Mouse (Mus musculus): ENCODE results near the gene Tomm40l. TPM values are rescaled to one million over a fixed set of nuclear protein-coding genes. Genes with fewer than 3 reads are reported as not detected.
"Not testable (repeated sequence)": the region's sequence is repeated elsewhere in the genome, so short reads cannot be mapped to it uniquely, and the experiment has no call there.

Gene Tomm40l
- polyA plus RNA-seq, 1 experiment from 2014 or later = 55.4 TPM

DNA sequence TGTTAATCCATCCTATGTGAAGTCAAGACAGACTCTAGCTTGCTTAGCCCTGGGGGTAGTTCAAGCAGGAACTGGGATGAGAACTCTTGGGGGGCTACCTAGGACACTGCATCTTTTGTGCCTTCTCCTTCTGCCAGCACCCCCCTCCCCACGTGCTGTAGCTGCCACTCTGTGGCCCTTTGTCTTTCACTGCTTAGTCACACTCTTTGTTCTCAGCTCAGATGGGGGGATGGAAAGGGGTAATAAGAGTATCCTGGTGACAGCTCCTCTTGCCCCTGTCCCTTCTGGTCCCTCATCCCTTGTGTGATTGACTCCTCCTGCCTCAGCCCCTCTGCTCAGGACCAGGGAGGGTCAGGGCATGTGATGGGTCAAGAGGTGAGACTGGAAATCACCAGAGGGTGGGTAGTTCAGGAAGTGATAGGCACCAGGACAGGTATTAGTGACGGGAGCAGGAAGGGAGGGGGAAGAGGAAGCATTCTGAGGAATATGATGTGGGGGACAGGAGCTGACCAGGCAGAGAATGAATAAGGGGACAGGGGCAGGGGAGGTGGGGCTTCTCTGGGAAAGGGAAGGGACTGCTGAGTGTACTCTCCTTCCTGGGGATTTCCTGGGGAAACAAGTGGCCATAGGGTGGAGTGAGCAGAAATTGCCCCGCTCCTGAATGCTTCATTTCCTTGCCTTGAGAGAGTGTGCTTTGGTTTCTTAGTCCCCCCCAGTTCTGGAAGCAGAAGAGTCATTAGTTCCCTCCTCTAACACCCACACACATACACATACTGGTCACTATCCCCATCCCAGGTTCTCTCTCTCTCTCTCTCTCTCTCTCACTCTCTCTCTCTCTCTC lies 26.3 kb upstream of the Tomm40l start:
- H3K27ac ChIP-seq (replicated peaks) = peak overlapping the region; percentile 16; the same call in 1 of the 2 replicates
- H3K9me3 ChIP-seq = no peaks in the 10 kb centered on the region
- no peak overlapping the region for H3K4me3 ChIP-seq
- H3K36me3 ChIP-seq = peaks cover 15% of the 10 kb centered on the region; the same call in 1 of the 2 replicates
- WGBS = 44% methylated on average over 3 of the region's 3 CpGs
- H3K27me3 ChIP-seq = no peaks in the 10 kb centered on the region
- H3K9ac ChIP-seq = no peak overlapping the region
- ATAC-seq (ENCODE audit: low FRiP score, low read depth) = no peak
- H3K4me1 ChIP-seq (replicated peaks) = peaks cover 53% of the 10 kb centered on the region
- no peak overlapping the region for H3K4me2 ChIP-seq

- Histone ChIP-seq H3K9ac (no peak overlapping the region), H3K9me3 (no peaks in the 10 kb centered on the region), H3K4me2 (peak overlapping the region; percentile 53), H3K4me3 (no peak overlapping the region), H3K27ac (replicated peaks) (peak overlapping the region; percentile 55), H3K36me3 (peaks cover 17% of the 10 kb centered on the region; the same call in 1 of the 2 replicates), H3K27me3 (no peaks in the 10 kb centered on the region), H3K4me1 (replicated peaks) (peaks cover 53% of the 10 kb centered on the region)
- WGBS = 25% methylated on average over 4 of the region's 4 CpGs
- ATAC-seq (ENCODE audit: low FRiP score, low read depth) = no peak
Observed at GRCm38 (mm10) chr1:171247916-171248315, 25.6 kb upstream of the Tomm40l start.

DNA sequence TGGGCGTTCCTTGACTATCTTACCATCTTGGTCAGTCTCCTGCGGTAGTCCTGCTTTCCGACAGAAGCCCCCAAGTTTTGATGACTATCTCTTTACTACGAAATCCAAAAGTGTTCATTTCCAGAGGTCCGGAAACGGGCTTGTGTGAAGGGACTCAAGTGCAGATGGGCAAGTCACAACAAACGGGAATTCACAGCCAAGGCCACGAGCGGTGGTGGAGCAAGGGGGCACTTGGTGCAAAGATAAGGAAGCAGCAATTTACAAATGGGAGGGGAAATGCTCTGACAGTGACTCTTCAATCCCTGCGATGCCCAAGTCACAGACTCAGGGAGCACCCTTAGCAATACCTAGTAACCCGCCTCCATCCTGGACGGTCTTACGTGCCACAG lies 25.1 kb upstream of the Tomm40l start:
- no peak for ATAC-seq (ENCODE audit: low FRiP score, low read depth)
- 14% methylated on average over 13 of the region's 13 CpGs for WGBS
- H3K4me1 ChIP-seq (replicated peaks) = peaks cover 48% of the 10 kb centered on the region
- H3K36me3 ChIP-seq = peaks cover 21% of the 10 kb centered on the region
- H3K4me3 ChIP-seq = peak overlapping the region; percentile 83
- peak overlapping the region; percentile 55 for H3K27ac ChIP-seq (replicated peaks)
- H3K27me3 ChIP-seq = no peaks in the 10 kb centered on the region
- no peaks in the 10 kb centered on the region for H3K9me3 ChIP-seq
- H3K9ac ChIP-seq = peak overlapping the region; percentile 4
- H3K4me2 ChIP-seq = peak overlapping the region; percentile 53

GRCm38 (mm10) chr1:171246709-171247452 lies 24.6 kb upstream of the Tomm40l start:
- no peaks in the 10 kb centered on the region for H3K27me3 ChIP-seq
- no peaks in the 10 kb centered on the region for H3K9me3 ChIP-seq
- peak overlapping the region; percentile 83 for H3K27ac ChIP-seq (replicated peaks)
- peak; percentile 94 for ATAC-seq (ENCODE audit: low FRiP score, low read depth)
- peak overlapping the region; percentile 82 for H3K4me2 ChIP-seq
- H3K9ac ChIP-seq = peak overlapping the region; percentile 95
- peaks cover 26% of the 10 kb centered on the region for H3K36me3 ChIP-seq
- peak overlapping the region; percentile 83 for H3K4me3 ChIP-seq
- under 1% methylated on average over 41 of the region's 41 CpGs for WGBS
- peaks cover 44% of the 10 kb centered on the region for H3K4me1 ChIP-seq (replicated peaks)

- Histone ChIP-seq H3K4me2 (no peak overlapping the region), H3K4me1 (replicated peaks) (peaks cover 29% of the 10 kb centered on the region), H3K4me3 (peak overlapping the region; percentile 83; the same call in 1 of the 2 replicates), H3K36me3 (peaks cover 37% of the 10 kb centered on the region), H3K27ac (replicated peaks) (no peak overlapping the region), H3K27me3 (no peaks in the 10 kb centered on the region), H3K9me3 (no peaks in the 10 kb centered on the region), H3K9ac (no peak overlapping the region)
- 95% methylated on average over 8 of the region's 8 CpGs for WGBS
- no peak for ATAC-seq (ENCODE audit: low FRiP score, low read depth)
Observed at GRCm38 (mm10) chr1:171245353-171245752, 23.0 kb upstream of the Tomm40l start.

- Histone ChIP-seq H3K4me1 (replicated peaks) (peaks cover 17% of the 10 kb centered on the region), H3K36me3 (peaks cover 70% of the 10 kb centered on the region)
- H3K9me3 ChIP-seq; H3K4me2 ChIP-seq; H3K27ac ChIP-seq (replicated peaks); ATAC-seq (ENCODE audit: low FRiP score, low read depth); H3K4me3 ChIP-seq; H3K27me3 ChIP-seq; H3K9ac ChIP-seq: not testable (repeated sequence)
- 84% methylated on average over 12 of the region's 12 CpGs for WGBS
Observed at GRCm38 (mm10) chr1:171241952-171242351, 19.6 kb upstream of the Tomm40l start.

DNA sequence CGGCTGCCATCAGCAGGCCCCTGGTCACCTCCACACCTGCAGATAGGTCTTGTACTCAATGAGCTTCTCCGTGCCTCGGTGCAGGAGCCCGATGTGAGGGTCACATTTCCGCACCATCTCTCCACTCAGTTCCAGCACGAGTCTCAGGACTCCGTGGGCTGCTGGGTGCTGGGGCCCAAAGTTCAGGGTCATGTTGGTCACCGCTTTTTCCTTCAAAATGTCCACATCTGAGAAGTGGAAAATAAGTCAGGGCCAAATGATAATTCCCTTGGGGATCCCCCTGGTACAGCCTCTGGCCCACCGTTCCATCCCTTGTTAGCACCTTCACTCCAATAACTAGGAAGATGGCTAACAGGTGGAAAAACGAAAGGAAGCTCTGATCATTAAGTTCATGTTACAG lies 18.6 kb upstream of the Tomm40l start:
- Histone ChIP-seq H3K27me3 (no peaks in the 10 kb centered on the region), H3K9me3 (no peaks in the 10 kb centered on the region), H3K4me3 (no peak overlapping the region), H3K27ac (replicated peaks) (no peak overlapping the region), H3K36me3 (peaks cover 79% of the 10 kb centered on the region), H3K4me1 (replicated peaks) (peaks cover 12% of the 10 kb centered on the region), H3K4me2 (no peak overlapping the region), H3K9ac (no peak overlapping the region)
- WGBS = 95% methylated on average over 10 of the region's 10 CpGs
- no peak for ATAC-seq (ENCODE audit: low FRiP score, low read depth)

DNA sequence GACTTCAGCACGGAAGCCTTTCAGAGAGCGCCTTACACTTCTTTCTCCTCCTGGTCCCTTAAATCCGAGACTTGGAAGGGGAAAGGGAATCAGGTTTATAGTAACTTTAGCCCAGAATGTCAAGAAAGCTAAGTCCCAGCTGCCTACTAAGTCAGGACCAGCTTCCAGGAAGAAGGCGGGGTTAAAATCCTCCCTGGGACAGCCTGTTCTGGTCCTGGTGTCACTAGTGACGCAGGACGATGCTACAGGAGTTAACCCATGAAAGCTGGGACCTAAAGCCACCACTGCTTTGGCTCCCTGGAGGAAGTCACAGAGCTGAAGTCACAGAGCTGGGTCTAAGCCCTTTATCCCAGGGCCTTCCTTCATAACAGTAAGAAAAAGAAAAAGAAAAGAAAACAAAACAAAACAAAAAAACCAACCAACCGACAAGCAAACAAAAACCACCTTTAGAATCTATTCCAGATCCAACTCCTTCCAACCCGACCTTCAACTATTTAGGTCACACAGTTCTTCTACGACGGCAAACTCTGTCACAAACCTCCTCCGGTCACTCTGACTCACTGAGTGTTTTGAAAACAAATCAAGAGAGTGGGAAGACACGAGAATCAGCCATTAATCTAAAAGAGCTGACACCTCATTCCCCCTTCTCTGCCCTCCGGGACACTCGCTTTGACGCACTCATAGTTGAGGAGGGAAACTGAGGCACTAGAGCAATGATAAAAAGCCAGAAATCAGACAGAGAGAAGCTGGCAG lies 17.9 kb upstream of the Tomm40l start:
- Histone ChIP-seq H3K9ac (no peak overlapping the region), H3K4me2 (no peak overlapping the region), H3K4me3 (no peak overlapping the region), H3K9me3 (no peaks in the 10 kb centered on the region), H3K27ac (replicated peaks) (no peak overlapping the region), H3K36me3 (peaks cover 82% of the 10 kb centered on the region), H3K4me1 (replicated peaks) (0 out of 2 replicates have a peak, but pooled peaks cover 6% of the 10 kb centered on the region), H3K27me3 (no peaks in the 10 kb centered on the region)
- ATAC-seq (ENCODE audit: low FRiP score, low read depth) = no peak
- whole genome bisulfite sequencing = 79% methylated on average over 15 of the region's 15 CpGs

GRCm38 (mm10) chr1:171238463-171238862 lies 16.1 kb upstream of the Tomm40l start:
- whole genome bisulfite sequencing = 76% methylated on average over 14 of the region's 14 CpGs
- H3K4me2 ChIP-seq = no peak overlapping the region
- no peaks in the 10 kb centered on the region for H3K4me1 ChIP-seq (replicated peaks)
- ATAC-seq (ENCODE audit: low FRiP score, low read depth) = no peak
- no peaks in the 10 kb centered on the region for H3K27me3 ChIP-seq
- peaks cover 83% of the 10 kb centered on the region for H3K36me3 ChIP-seq
- H3K27ac ChIP-seq (replicated peaks) = no peak overlapping the region
- H3K9ac ChIP-seq = no peak overlapping the region
- no peak overlapping the region for H3K4me3 ChIP-seq
- H3K9me3 ChIP-seq = no peaks in the 10 kb centered on the region

GRCm38 (mm10) chr1:171237438-171237837 lies 15.1 kb upstream of the Tomm40l start:
- WGBS = 90% methylated on average over 6 of the region's 6 CpGs
- H3K9ac ChIP-seq = no peak overlapping the region
- no peak overlapping the region for H3K27ac ChIP-seq (replicated peaks)
- no peaks in the 10 kb centered on the region for H3K9me3 ChIP-seq
- H3K27me3 ChIP-seq = no peaks in the 10 kb centered on the region
- no peak overlapping the region for H3K4me3 ChIP-seq
- no peak overlapping the region for H3K4me2 ChIP-seq
- no peak for ATAC-seq (ENCODE audit: low FRiP score, low read depth)
- peaks cover 79% of the 10 kb centered on the region for H3K36me3 ChIP-seq
- H3K4me1 ChIP-seq (replicated peaks) = no peaks in the 10 kb centered on the region

- peaks cover 67% of the 10 kb centered on the region for H3K36me3 ChIP-seq
- no peaks in the 10 kb centered on the region for H3K4me1 ChIP-seq (replicated peaks)
- no peak overlapping the region for H3K27ac ChIP-seq (replicated peaks)
- no peak overlapping the region for H3K9ac ChIP-seq
- no peak for ATAC-seq (ENCODE audit: low FRiP score, low read depth)
- no peaks in the 10 kb centered on the region for H3K9me3 ChIP-seq
- no peak overlapping the region for H3K4me3 ChIP-seq
- WGBS = 96% methylated on average over 4 of the region's 4 CpGs
- no peaks in the 10 kb centered on the region for H3K27me3 ChIP-seq
- H3K4me2 ChIP-seq = no peak overlapping the region
Observed at GRCm38 (mm10) chr1:171235791-171236190, 13.5 kb upstream of the Tomm40l start.
